Mouse (Mus musculus): Measurements from ENCODE around the gene Arhgef9. TPM values are rescaled to one million over a fixed set of nuclear protein-coding genes. Genes with fewer than 3 reads are reported as not detected.

Arhgef9 gene
- polyA plus RNA-seq, 1 experiment: 106 TPM

DNA sequence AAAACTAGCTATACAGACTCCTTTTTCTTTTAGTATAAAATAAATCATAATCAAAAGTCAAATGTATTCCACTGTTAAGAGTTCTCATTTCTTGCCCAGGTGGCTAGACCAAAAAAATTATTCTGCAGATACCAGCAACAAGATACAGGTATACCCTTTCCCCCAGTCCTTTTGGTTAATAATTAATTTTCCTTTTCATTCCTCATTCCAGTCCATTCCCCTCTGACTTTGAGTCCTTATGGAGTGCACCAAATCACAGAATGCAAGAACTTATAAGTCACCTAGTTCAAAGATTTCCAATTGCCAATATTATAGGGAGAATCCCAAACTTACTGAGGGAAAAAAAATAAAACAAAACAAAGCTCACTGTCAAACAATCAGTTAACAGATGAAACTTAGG is 33.2 kb downstream of the Arhgef9 start:
- TF ChIP-seq POLR2A (IDR thresholded peaks at IDR 0.05; ENCODE audit: borderline replicate concordance, insufficient read depth, low read length) (no peak), CTCF (IDR thresholded peaks at IDR 0.05; ENCODE audit: borderline replicate concordance, insufficient read depth, low read depth, low read length) (no peak)
- Histone ChIP-seq H3K27me3 (ENCODE audit: control insufficient read depth, insufficient read depth, low read length) (no peaks in the 10 kb centered on the region), H3K4me1 (ENCODE audit: control insufficient read depth, insufficient read depth, low read length) (peaks cover 2% of the 10 kb centered on the region; the same call in 1 of the 2 replicates), H3K27ac (ENCODE audit: insufficient read depth, low read length) (no peak overlapping the region), H3K4me3 (replicated peaks; ENCODE audit: insufficient read depth, low read depth, low read length) (peak overlapping the region; percentile 26)
- DNase-seq: no peak

DNA sequence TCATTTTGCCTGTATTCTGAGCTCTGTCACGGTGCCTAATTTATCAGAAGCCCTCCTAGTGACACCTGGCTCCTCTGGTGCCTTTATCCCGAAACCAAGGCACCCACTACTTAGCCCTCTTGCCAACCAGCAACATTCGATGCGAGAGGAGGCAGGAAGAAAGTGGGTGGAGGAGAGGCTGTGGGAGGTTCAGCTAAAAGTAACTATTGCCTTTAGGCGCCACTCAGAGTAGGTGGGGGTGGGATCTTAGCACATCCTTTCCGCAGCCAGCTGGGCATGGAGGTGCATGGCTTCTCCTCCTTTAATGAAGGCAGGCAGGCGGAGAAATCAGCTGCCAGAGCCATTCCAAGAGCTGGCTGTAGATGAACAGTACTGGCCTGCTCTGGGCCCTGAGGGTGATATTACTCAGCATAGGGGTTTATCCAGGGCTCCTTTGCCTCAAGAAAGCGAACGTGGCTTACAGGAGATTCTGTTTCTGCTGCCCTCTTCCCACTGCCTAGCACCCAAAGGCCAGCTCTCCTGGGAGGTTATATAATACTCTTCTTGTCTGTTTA is 39.7 kb downstream of the Arhgef9 start:
- TF ChIP-seq CTCF (IDR thresholded peaks at IDR 0.05; ENCODE audit: borderline replicate concordance, insufficient read depth, low read depth, low read length): no peak
- no peak for TF ChIP-seq POLR2A (IDR thresholded peaks at IDR 0.05; ENCODE audit: borderline replicate concordance, insufficient read depth, low read length)
- Histone ChIP-seq H3K27me3 (ENCODE audit: control insufficient read depth, insufficient read depth, low read length) (no peaks in the 10 kb centered on the region), H3K4me1 (ENCODE audit: control insufficient read depth, insufficient read depth, low read length) (peaks cover 10% of the 10 kb centered on the region; the same call in 1 of the 2 replicates), H3K4me3 (replicated peaks; ENCODE audit: insufficient read depth, low read depth, low read length) (no peak overlapping the region), H3K27ac (ENCODE audit: insufficient read depth, low read length) (peak overlapping the region; percentile 28)
- 29% methylated on average over 9 of the region's 9 CpGs for WGBS
- peak in 1 of 2 experiments; percentile 24 for DNase-seq

GRCm38 (mm10) chrX:95138636-95139035 is 58.0 kb downstream of the Arhgef9 start:
- no peak overlapping the region for H3K4me3 ChIP-seq (replicated peaks; ENCODE audit: insufficient read depth, low read depth, low read length)
- no peaks in the 10 kb centered on the region; the same call in 1 of the 2 replicates for H3K4me1 ChIP-seq (ENCODE audit: control insufficient read depth, insufficient read depth, low read length)
- no peak for DNase-seq
- 28% methylated on average over 4 of the region's 4 CpGs for WGBS
- TF ChIP-seq POLR2A (IDR thresholded peaks at IDR 0.05; ENCODE audit: borderline replicate concordance, insufficient read depth, low read length) (no peak), CTCF (IDR thresholded peaks at IDR 0.05; ENCODE audit: borderline replicate concordance, insufficient read depth, low read depth, low read length) (no peak)
- H3K27me3 ChIP-seq (ENCODE audit: control insufficient read depth, insufficient read depth, low read length): no peaks in the 10 kb centered on the region
- H3K27ac ChIP-seq (ENCODE audit: insufficient read depth, low read length): 0 out of 2 replicates have a peak overlapping the region, but pooled peaks have one; percentile 39

GRCm38 (mm10) chrX:95133502-95133901 is 63.2 kb downstream of the Arhgef9 start:
- 93% methylated on average over 5 of the region's 5 CpGs for WGBS
- Histone ChIP-seq H3K4me1 (ENCODE audit: control insufficient read depth, insufficient read depth, low read length) (peaks cover 3% of the 10 kb centered on the region; the same call in 1 of the 2 replicates), H3K4me3 (replicated peaks; ENCODE audit: insufficient read depth, low read depth, low read length) (no peak overlapping the region), H3K27ac (ENCODE audit: insufficient read depth, low read length) (no peak overlapping the region), H3K27me3 (ENCODE audit: control insufficient read depth, insufficient read depth, low read length) (no peaks in the 10 kb centered on the region)
- TF ChIP-seq CTCF (IDR thresholded peaks at IDR 0.05; ENCODE audit: borderline replicate concordance, insufficient read depth, low read depth, low read length) (no peak), POLR2A (IDR thresholded peaks at IDR 0.05; ENCODE audit: borderline replicate concordance, insufficient read depth, low read length) (no peak)
- DNase-seq: no peak

DNA sequence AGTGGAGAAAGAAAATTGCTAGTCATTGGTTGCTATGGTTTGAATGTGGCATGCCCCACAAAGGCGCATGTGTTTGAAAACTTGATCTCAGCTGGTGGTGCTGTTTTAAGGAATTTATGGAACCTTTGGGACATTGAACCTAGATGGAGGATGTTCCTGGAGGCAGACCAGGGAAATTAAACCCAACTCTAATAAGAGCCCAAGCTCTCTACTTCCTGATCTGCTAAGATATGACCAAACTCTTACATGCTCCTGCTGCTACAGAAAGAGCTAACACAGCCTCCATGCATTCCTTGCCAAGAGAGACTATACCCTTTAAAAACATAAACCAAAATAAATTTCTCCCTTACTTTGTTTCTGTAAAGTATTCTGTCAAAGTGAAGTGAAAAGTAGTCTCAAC is 63.7 kb downstream of the Arhgef9 start:
- H3K4me3 ChIP-seq (replicated peaks; ENCODE audit: insufficient read depth, low read depth, low read length): no peak overlapping the region
- DNase-seq: no peak
- no peak overlapping the region; the same call in 1 of the 2 replicates for H3K27ac ChIP-seq (ENCODE audit: insufficient read depth, low read length)
- peaks cover 3% of the 10 kb centered on the region; the same call in 1 of the 2 replicates for H3K4me1 ChIP-seq (ENCODE audit: control insufficient read depth, insufficient read depth, low read length)
- TF ChIP-seq POLR2A (IDR thresholded peaks at IDR 0.05; ENCODE audit: borderline replicate concordance, insufficient read depth, low read length): no peak
- TF ChIP-seq CTCF (IDR thresholded peaks at IDR 0.05; ENCODE audit: borderline replicate concordance, insufficient read depth, low read depth, low read length): no peak
- H3K27me3 ChIP-seq (ENCODE audit: control insufficient read depth, insufficient read depth, low read length): no peaks in the 10 kb centered on the region
- WGBS: 93% methylated on average over 1 of the region's 1 CpGs

GRCm38 (mm10) chrX:95131783-95132182 is 64.9 kb downstream of the Arhgef9 start:
- no peak overlapping the region for H3K4me3 ChIP-seq (replicated peaks; ENCODE audit: insufficient read depth, low read depth, low read length)
- H3K27me3 ChIP-seq (ENCODE audit: control insufficient read depth, insufficient read depth, low read length): no peaks in the 10 kb centered on the region
- DNase-seq: peak in 1 of 2 experiments; percentile 65
- no peak for TF ChIP-seq CTCF (IDR thresholded peaks at IDR 0.05; ENCODE audit: borderline replicate concordance, insufficient read depth, low read depth, low read length)
- no peak for TF ChIP-seq POLR2A (IDR thresholded peaks at IDR 0.05; ENCODE audit: borderline replicate concordance, insufficient read depth, low read length)
- WGBS: 18% methylated on average over 1 of the region's 1 CpGs
- no peak overlapping the region for H3K27ac ChIP-seq (ENCODE audit: insufficient read depth, low read length)
- H3K4me1 ChIP-seq (ENCODE audit: control insufficient read depth, insufficient read depth, low read length): peaks cover 3% of the 10 kb centered on the region; the same call in 1 of the 2 replicates

DNA sequence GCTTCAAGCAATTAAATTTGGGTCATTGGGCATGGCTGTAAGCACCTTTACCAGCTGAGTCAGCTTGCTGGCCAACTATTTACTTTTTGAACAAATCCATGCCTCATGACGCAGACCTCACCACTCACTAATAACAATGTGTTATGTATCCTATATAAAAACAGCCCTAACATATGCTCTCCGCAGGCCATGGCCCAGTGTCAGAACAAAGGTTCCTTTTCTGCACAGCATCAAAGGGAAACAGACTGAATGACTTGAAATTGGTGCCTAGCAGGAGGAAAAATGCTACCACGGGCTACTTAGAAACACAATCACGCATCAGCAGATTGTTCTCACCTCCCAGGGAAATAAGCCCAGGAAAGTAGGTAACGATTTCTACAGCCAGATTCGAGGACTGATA is 73.2 kb downstream of the Arhgef9 start:
- no peaks in the 10 kb centered on the region for H3K27me3 ChIP-seq (ENCODE audit: control insufficient read depth, insufficient read depth, low read length)
- no peak overlapping the region for H3K27ac ChIP-seq (ENCODE audit: insufficient read depth, low read length)
- WGBS: 13% methylated on average over 6 of the region's 6 CpGs
- peak; percentile 55 to 74 for DNase-seq
- no peak overlapping the region for H3K4me3 ChIP-seq (replicated peaks; ENCODE audit: insufficient read depth, low read depth, low read length)
- no peaks in the 10 kb centered on the region; the same call in 1 of the 2 replicates for H3K4me1 ChIP-seq (ENCODE audit: control insufficient read depth, insufficient read depth, low read length)
- no peak for TF ChIP-seq CTCF (IDR thresholded peaks at IDR 0.05; ENCODE audit: borderline replicate concordance, insufficient read depth, low read depth, low read length)
- no peak for TF ChIP-seq POLR2A (IDR thresholded peaks at IDR 0.05; ENCODE audit: borderline replicate concordance, insufficient read depth, low read length)

- Histone ChIP-seq H3K27ac (ENCODE audit: insufficient read depth, low read length) (no peak overlapping the region), H3K4me3 (replicated peaks; ENCODE audit: insufficient read depth, low read depth, low read length) (no peak overlapping the region), H3K27me3 (ENCODE audit: control insufficient read depth, insufficient read depth, low read length) (no peaks in the 10 kb centered on the region), H3K4me1 (ENCODE audit: control insufficient read depth, insufficient read depth, low read length) (no peaks in the 10 kb centered on the region)
- DNase-seq: no peak
- no peak for TF ChIP-seq POLR2A (IDR thresholded peaks at IDR 0.05; ENCODE audit: borderline replicate concordance, insufficient read depth, low read length)
- no peak for TF ChIP-seq CTCF (IDR thresholded peaks at IDR 0.05; ENCODE audit: borderline replicate concordance, insufficient read depth, low read depth, low read length)
- WGBS: 78% methylated on average over 3 of the region's 3 CpGs
These were observed 92.3 kb downstream of the Arhgef9 start for GRCm38 (mm10) chrX:95104361-95104760.

Measured in cerebellum, adult 2 months (tissue).